Mouse (Mus musculus) cerebellum, postnatal 10 days (tissue): ENCODE data around the gene Ptprk.

Source experiments
- DNase-seq, 2 experiments: peaks; one replicate each; pipeline ENCODE4 v3.0.0; 2021; ENCODE audit warnings: mixed read lengths in 2 of 2

The Ptprk gene

DNA sequence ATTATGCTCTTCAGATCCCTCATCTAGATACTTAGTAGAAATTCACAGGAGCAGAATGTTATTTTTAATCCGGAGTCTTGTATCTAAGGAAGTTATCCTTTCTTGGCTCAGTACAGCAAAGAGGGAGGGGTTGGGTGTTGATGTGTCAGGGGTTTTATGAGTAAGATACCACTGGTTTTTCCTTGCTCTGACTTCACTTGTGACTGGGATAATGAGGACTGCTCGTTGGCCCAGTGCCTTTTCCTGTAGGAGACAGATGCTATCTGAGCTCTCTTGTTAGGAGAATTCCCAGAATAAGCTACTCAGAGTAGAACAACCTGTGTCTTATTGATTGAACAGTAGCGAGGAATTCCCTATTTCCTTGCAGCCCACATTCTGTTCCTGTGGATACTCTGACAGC, 39.3 kb downstream of the Ptprk start:
- DNase-seq, result peak; percentile 48 to 55

DNA sequence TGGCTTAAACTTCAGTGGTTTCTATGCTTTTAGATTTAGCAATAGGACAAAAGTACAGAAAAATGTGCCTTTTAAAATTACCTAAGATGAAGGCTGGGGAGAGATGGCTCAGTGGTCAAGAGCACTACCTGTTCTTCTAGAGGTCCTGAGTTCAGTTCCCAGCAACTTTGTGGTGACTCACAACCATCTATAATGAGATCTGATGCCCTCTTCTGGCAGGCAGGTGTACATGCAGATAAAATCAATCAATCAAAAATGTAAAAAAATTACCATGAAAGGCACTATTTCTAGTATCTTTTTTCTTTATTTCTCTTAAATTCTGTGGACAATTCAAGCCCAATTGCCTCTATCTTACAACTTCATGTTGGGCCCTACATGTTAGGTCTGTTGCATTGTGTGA, 42.4 kb downstream of the Ptprk start:
- no peak for DNase-seq

DNA sequence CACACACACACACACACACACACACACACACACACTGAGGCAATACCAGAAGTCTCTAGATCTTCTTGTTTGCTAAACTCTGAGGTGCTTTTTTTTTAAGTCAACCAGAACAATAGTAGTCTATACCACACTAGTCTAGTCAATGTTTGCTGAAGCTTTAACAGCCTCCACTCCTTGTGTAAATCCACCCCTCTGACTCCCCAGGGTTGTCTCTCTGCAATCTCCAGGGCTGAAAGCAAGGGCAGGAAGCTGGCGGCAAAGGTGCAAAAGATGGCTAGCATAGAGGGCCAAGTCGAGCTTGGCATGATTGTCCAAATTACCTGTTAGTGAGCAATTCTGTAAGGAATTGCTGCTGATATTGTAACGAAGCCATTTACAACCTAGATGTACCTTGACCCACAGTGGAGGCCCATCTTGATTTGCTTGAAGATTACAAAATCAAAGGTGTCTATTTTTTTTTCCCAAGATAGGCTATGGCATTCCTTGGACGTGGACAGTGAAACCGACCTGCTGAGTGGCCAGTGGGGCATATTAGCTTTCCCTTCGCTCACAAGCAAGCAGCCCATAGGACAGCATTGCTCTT, 44.3 kb downstream of the Ptprk start:
- no peak for DNase-seq

DNA sequence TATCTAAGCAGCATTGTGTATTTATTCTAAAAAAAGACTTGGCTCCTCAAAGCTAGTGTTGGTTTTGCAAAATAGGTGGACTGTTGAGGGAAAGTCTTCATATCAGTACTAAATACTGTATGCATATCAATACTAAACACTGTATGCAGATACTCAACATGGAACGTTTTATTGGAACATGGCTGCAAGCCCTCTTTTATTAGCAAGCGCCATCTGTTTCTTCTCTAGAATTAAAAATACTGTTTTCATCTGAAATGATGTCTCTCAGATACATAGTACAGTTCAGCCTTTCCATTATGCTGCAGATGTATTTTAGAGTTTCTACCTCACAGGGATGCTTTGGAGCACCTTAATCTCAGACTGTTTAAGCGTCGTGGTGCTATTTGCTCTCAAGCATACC, 49.3 kb downstream of the Ptprk start:
- no peak for DNase-seq

GRCm38 (mm10) chr10:28128011-28128410, 53.4 kb downstream of the Ptprk start:
- peak; percentile 37 to 42 for DNase-seq

- DNase-seq, result peak; percentile 23 to 24
These were observed 53.8 kb downstream of the Ptprk start for GRCm38 (mm10) chr10:28128450-28128849.

DNA sequence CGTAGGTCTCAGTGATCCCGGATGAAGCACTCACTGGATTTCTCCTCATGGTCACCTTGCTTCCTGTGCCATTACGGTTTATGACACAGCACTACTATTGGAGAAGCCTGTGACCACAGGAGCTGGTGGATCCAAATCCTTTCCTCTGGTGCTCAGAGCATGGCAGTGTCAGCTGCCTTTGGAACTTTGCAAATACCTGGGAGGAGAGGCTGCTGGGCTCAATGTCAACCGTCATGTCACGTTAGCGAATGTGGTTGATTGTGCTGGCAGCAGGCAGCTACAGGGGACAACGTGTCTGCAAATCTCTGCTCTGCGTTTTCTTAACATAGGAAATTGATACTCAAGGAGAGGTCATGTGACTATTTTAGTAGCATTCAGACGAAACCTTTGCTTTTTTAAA, 55.8 kb downstream of the Ptprk start:
- peak; percentile 72 to 80 for DNase-seq

DNA sequence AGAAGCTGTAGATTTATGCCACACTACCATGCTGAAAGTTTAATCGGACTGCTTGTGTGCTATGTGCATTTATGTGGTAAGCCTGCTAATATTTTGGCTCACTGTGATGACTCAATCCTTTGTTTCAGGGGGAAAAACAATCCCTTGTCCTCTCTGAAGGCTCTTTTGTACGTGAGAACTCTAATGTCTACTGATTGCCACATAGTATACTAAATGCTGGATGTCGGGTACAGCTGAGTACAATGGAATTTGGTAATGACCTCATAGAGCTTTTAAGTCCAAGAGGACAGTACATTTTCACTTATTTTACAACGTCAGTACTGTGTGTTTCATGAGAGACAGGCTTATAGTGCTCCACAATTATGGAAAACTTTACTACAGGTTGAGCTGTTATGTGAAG, 59.1 kb downstream of the Ptprk start:
- no peak for DNase-seq

- no peak for DNase-seq
These were observed 63.8 kb downstream of the Ptprk start for GRCm38 (mm10) chr10:28138399-28138798.

DNA sequence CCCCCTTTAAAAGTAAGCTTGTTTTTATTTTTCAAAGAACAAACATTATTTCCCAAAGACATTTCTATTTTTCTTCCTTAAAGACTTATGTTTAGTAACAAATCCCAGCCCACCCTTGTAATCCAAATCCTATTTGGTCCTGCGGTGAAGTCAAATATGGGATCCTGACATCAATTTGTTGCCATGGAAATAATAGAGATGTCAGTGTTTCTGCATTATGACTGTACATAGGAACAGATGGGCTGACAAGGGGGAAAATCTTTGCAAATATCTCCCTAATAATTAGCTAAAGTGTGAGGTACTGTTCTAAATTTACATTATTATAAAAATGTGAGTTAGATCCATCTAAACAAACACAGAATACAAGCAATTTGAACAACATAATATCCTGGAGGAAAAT, 69.8 kb downstream of the Ptprk start:
- peak in 1 of 2 experiments; percentile 26 for DNase-seq

DNA sequence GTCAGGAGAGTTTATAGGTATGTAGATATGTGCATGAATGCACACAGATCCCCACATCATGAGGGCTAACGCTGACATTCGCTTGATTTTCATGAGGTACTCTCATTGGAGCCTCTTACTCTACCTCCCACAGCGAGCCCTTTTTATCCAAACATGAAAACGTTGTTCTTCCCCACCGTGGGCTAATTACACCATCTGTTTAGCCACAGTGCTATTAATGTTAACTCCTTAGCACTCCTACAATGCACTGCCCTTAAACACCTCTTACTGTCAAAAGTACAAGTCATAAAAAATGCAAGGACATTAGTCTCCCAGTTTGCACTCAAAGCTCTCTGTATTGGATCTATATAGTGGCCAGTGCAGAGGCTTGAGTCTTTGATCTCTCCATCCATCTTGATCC, 70.7 kb downstream of the Ptprk start:
- DNase-seq, result peak; percentile 52 to 66

DNA sequence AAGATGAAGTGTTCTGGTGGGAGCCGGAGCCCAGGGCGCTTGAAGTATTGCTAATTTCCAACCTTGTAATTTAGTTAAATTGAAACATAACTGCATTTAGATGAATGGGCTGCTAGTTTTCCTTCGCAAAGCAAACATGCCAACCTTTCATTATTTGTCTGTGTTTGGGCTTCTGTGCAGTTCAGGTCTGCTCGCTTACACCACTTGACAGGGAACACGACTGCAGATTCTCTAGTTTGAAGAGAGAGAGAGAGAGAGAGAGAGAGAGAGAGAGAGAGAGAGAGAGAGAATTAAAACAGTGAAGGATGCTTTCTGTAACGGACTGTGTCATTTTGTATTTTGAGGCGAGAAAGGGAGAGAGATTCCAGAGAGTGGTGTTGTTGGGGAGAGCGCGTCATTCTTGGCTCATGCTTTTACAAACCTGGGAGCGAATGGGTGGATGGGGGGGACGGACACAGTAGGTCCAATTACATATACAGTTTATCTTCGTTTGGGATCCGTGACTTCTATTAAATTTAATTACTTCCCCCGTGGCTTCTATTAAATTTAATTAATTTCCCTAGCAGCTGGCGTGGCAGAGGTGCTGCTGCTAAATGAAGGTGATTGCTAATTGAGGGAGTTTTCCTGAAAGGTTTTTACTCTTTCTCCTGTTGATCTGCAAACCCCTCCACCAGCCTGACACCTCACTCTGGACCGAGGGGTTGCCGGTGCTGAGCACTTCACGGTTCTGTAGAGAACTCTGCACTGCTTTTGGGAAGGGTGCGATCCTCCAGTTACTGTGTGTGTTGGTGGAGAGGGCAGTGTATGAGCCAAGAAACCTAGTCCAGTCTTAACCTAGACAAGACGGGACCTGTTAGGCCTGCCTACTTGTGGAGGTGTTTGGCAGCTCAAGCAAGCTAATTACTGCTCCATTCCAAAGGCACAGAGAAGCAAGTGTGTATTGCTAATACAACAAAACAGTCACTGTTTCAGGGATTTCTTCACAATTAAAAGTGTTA, 81.4 kb downstream of the Ptprk start:
- peak; percentile 16 to 22 for DNase-seq

- peak; percentile 60 to 76 for DNase-seq
These were observed 85.1 kb downstream of the Ptprk start for GRCm38 (mm10) chr10:28159716-28160115.

DNA sequence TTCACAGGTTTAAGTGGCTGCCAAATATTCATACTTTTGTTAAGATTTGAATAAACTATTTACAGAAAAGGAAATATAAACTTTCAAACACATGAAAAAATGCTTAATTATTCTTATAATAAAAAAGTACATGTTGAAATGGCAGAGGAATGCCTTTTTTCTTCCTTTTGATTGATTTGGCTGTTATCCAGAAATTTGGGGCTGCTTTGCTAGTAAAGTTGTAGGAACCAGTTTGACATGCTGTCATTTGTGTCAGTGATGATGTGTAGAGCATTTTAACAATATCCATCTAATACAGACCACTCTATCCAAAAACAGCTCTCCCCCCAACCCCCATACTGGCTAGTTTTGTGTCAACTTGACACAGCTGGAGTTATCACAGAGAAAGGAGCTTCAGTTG, 86.7 kb downstream of the Ptprk start:
- no peak for DNase-seq

GRCm38 (mm10) chr10:28164250-28164649, 89.6 kb downstream of the Ptprk start:
- DNase-seq, result peak; percentile 28 to 45

DNA sequence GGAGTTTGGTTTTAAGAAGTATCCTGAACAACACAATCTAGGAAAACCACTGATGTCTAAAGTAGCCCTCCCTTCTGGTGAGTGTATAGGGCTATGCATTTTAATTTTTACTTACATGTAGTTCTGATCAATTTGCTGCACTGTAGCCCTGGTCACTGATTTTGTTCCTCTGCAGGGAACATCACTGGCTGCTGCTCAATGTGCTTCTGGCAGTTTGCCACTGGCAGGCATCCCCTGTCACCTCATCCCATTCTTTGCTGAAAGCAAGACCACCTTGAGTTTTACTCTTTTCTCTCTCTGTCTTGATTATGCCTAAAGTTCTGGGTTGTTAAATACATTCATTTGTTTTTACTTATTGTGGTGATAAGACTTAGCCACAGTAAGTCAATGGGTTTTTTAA, 90.1 kb downstream of the Ptprk start:
- DNase-seq, result peak; percentile 64 to 75

DNA sequence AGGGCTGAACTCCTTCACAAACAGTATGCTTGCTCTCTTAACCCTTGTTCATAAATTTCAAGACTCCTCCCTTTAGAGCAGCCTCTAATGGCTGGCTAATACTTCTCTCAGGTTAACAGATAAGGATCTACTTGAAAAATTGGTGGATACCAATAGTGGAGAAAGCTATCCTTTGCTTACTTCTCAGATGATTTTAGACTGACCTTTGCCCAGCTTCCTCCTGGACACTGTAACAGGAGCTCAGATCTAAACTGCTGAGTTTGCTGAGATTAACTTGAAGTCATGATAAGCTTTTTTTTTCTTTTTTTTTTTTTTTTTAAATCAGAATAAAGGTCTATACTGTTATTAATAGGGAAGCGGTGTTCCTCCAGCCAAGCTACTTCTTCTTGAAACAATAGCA, 92.0 kb downstream of the Ptprk start:
- DNase-seq, result no peak

DNA sequence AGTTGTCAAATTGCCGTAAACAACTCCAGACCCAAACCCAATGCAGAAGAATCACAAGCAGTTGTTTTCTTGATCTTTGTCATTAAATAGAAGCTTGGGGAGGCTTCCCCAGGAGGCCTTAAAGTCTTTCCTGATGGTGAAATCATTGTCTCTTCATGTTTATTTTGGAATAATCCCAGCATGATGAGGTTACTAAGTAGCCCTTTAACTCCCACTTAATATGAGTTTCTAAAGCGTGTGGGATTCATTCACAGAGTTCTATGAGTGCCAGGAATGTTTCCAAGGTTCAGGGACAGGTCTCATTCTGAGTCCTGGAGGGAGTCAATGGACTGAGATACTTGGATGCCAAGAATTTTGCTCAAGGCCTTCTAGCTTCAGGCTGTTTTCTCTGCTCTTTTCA, 92.5 kb downstream of the Ptprk start:
- DNase-seq, result no peak

DNA sequence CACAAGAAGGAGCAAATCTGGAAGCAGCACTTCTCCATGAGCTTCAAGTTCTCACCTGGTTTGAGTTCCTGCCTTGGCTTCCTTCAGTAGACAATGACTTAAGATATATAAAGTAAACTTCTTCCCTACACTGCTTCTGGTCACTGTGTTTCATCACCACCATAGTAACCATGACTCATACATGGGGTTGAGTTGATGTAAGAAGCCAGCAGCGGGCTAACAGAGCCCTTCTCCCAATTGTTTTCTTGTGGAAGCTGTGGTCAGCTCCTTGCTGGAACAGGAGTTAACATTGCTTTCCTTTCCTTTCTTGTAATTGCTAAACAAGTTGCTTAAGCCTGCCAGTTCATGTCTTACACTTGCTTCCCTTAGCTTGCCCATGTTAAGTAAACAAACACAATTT, 96.6 kb downstream of the Ptprk start:
- no peak for DNase-seq

- DNase-seq, result no peak
These were observed 104.3 kb downstream of the Ptprk start for GRCm38 (mm10) chr10:28178876-28179275.

- no peak for DNase-seq
These were observed 107.5 kb downstream of the Ptprk start for GRCm38 (mm10) chr10:28182081-28182480.

DNA sequence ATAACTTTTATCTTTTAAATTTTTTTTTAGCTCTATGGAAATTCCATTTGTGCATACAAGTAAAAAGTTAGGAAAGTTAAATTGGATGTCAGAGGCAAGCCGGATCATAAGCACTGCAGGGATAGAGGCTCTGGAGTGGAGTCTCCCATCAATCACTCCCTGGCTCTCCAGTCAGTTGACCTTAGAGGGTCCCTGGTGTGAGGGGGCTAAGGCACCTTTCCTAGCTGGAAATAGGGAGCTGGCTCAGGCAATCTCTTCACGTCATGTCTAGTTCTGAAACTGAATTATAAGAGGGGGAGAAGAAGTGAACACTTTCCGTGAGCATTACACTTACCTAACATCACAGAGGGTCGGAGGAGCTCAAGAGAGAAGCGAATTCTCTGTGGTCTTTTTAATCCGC, 110.1 kb downstream of the Ptprk start:
- DNase-seq, result no peak

- no peak for DNase-seq
These were observed 110.7 kb downstream of the Ptprk start for GRCm38 (mm10) chr10:28185326-28185725.
